Mouse (Mus musculus) lung, adult 2 months (tissue): ENCODE measurements around the gene Sirt4.

ENCODE experiments used
- CTCF ChIP-seq: fragments of 200-500 bp; IDR thresholded peaks from 2 replicates; pipeline ENCODE4 v1.5.1; 2011; ENCODE audit warnings: mild to moderate bottlenecking, low read length, control low read depth; ENCODE audit not compliant: insufficient read depth
- POLR2A ChIP-seq: fragments of 200-500 bp; IDR thresholded peaks from 2 replicates; pipeline ENCODE4 v1.6.1; 2011; ENCODE audit warnings: low read depth, mild to moderate bottlenecking, control low read depth, low read length, borderline replicate concordance; ENCODE audit errors: extremely low read depth

GRCm38 (mm10) chr5:115520325-115520869, 35.9 kb upstream of the Sirt4 start:
- TF ChIP-seq POLR2A = no peak
- TF ChIP-seq CTCF = no peak
